Comparison of ENCODE assay signal across 16 mouse cellular contexts in the genomic region with DNA sequence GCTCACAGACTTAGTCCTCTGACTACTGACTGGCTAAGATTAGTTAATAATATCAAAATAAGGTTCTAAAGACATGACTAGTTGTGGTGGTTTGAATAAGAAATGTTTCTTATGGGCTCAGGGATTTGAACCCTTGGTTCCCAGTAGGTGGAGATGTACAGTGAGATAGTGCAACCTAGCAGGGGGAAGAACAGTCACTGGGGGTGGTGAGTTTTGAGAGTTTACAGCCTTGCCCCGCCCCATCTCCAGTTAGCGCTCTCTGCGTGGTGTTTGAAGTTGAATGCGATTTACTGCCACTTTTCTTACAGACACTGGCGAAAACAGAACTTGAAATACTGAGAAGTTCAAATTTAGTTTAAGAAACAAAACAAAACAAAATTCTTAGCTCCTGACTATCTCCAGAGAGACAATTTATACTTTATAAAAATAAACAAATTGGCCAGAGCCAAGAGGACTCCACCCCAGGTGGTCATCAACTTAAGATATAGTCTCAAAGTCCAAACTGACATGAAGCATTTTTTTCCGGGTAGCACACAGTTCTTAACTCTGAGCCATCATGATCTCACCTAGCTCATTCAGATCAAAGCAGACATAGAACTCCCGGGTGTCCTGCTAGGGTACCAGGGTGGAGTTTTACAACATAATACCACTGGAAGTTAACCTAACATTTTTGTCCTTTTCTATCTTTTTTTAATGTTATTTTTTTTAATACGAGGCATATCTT.
"Had no signal": no experiment of that assay in that cellular context is flagged by ENCODE, and none has a peak within 500 bp of the region (broad histone marks: within the 10 kb centered on the region; RNA-seq: fewer than 3 reads in every experiment).

No protein-coding gene starts in this region.

- H3K36me3 ChIP-seq: stomach, embryonic 15.5 days had no signal

- H3K27ac ChIP-seq: midbrain, embryonic 10.5 days; midbrain, embryonic 12.5 days; neural tube, embryonic 12.5 days; stomach, embryonic 15.5 days; stomach, postnatal 0 days had no signal

- DNase-seq: lung, adult 18-20 months; lung, embryonic 14.5 days; lung, postnatal 10 days; lung, postnatal 4 days; midbrain, embryonic 14.5 days; right cerebral cortex, postnatal 14 days; thymus, adult 2 months; thymus, postnatal 14 days; thymus, postnatal 36 days had no signal

- H3K4me3 ChIP-seq: midbrain, embryonic 10.5 days; midbrain, embryonic 12.5 days; myocyte; neural tube, embryonic 12.5 days; stomach, embryonic 15.5 days had no signal

- H3K4me2 ChIP-seq: lung, embryonic 14.5 days; midbrain, embryonic 12.5 days; neural tube, embryonic 12.5 days; stomach, embryonic 15.5 days had no signal

- ATAC-seq: midbrain, embryonic 16.5 days had no signal

- H3K27me3 ChIP-seq: midbrain, embryonic 12.5 days; neural tube, embryonic 12.5 days; stomach, embryonic 15.5 days had no signal

- H3K9me3 ChIP-seq: midbrain, embryonic 10.5 days; midbrain, embryonic 12.5 days; neural tube, embryonic 12.5 days; stomach, embryonic 15.5 days had no signal

- H3K9ac ChIP-seq: lung, embryonic 14.5 days; midbrain, embryonic 12.5 days; neural tube, embryonic 12.5 days; stomach, embryonic 15.5 days had no signal

- H3K4me1 ChIP-seq: midbrain, embryonic 10.5 days; midbrain, embryonic 12.5 days; neural tube, embryonic 12.5 days; stomach, embryonic 15.5 days had no signal
